Mouse (Mus musculus): ENCODE data around the gene Krtap28-10. TPM values are rescaled to one million over a fixed set of nuclear protein-coding genes. Genes with fewer than 3 reads are reported as not detected.

The Krtap28-10 gene
- total RNA-seq (2023): not detected

DNA sequence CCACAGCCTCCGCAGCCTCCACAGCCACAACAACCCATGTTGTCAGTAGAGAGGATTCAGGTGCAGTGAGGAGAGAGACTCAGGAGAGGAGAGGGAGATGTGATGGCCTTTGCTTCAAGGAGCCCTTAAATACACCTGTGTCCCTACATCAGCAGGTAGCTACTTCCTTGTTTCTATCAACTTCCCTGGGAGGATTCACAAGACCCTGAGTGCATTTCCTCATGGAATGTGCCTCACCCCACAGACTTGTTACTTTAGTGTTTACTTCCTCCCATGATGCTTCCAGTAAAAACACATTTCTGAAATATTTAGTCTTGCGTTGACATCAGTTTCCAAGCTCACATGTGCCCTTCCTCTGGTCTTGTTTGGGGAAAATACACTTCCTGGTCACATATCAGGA lies at the start of gene Krtap28-10:
TSS of gene Krtap28-10 (minus strand) at position 101 of the 400 bp plus-strand sequence.

GRCm38 (mm10) chr1:83060643-83061042 lies 18.4 kb upstream of the Krtap28-10 start, which contains the start of gene Krtap28-13:
TSS of gene Krtap28-13 (plus strand) at chr1:83060930.

GRCm38 (mm10) chr1:83059278-83059677 lies 17.0 kb upstream of the Krtap28-10 start, which contains the start of gene A030005K14Rik:
TSS of gene A030005K14Rik (minus strand) at chr1:83059378.

DNA sequence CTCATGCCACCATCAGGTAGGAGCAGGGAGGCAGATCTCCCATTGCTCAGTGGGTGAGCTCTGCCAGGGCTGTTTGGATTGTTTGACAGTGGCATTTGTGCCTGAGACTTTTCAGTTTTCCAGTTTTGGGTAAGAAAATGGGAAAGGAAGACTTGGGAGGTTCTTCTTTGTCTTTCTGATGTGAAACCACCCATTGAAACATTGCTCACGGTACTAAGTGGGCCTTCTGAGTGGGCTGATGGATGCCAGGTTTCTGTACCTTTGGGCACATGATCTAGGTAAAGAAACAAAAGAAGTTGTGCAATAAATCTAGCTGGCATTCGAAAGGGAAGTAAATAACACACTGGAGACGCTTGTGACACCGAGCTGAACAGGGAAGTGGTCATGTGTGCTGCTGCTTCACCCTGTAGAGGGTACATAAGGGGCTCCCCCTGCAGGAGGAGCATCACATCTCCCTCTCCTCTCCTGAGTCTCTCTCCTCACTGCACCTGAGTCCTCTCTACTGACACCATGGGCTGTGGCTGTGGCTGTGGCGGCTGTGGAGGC lies 2.7 kb upstream of the Krtap28-10 start, which contains the start of gene Gm47969:
TSS of gene Gm47969 (plus strand) at position 51 of the 546 bp plus-strand sequence.

GRCm38 (mm10) chr1:83038109-83038672 lies 4.1 kb downstream of the Krtap28-10 start, which contains the start of gene Slc19a3:
TSS of gene Slc19a3 (minus strand) at chr1:83038448.

DNA sequence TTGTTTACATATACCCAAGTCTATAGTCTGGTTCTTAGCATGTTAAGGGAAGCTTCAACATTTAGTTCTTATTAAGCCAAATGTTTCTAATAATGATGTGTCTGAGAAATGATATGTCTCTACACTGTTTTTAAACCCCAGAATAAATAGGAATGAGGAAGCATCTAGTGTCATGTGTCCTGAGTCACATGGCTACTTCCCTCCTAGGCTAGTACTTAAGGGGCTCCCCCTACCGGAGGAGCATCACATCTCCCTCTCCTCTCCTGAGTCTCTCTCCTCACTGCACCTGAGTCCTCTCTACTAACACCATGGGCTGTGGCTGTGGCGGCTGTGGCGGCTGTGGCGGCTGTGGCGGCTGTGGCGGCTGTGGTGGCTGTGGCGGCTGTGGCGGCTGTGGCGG lies 42.0 kb downstream of the Krtap28-10 start, which contains the start of gene Gm47959:
TSS of gene Gm47959 (plus strand) at position 243 of the 400 bp plus-strand sequence.

Other genes starting within 250 kb of the Krtap28-10 start
- 10 to 100 TPM; 48.0 to 50.7 TPM for gene Agfg1, start 203.0 kb downstream of the Krtap28-10 start, total RNA-seq (2023)
- not detected for gene A030005L19Rik, start 129.2 kb downstream of the Krtap28-10 start, total RNA-seq (2023)
- gene A030014E15Rik, start 117.6 kb downstream of the Krtap28-10 start, total RNA-seq (2023): not detected
- gene Gm6217, start 111.1 kb downstream of the Krtap28-10 start, total RNA-seq (2023): not detected
- gene A030003K21Rik, start 99.1 kb downstream of the Krtap28-10 start, total RNA-seq (2023): not detected
- gene Gm7544, start 86.5 kb downstream of the Krtap28-10 start, total RNA-seq (2023): not detected
- gene Gm47955, start 82.2 kb downstream of the Krtap28-10 start, total RNA-seq (2023): not detected
- not detected for gene Gm47959, start 41.9 kb downstream of the Krtap28-10 start, total RNA-seq (2023)
- gene Slc19a3, start 4.0 kb downstream of the Krtap28-10 start, total RNA-seq (2023): not detected
- not detected for gene Gm47969, start 2.5 kb upstream of the Krtap28-10 start, total RNA-seq (2023)
- gene A030005K14Rik, start 16.9 kb upstream of the Krtap28-10 start, total RNA-seq (2023): not detected
- not detected for gene Krtap28-13, start 18.4 kb upstream of the Krtap28-10 start, total RNA-seq (2023)
- not detected for gene Ccl20, start 74.3 kb upstream of the Krtap28-10 start, total RNA-seq (2023)
- gene Daw1, start 117.3 kb upstream of the Krtap28-10 start, total RNA-seq (2023): not detected

All from neutrophil, adult 83 days (primary cell).